Mouse (Mus musculus): ENCODE measurements around the gene Aatf.

GRCm38 (mm10) chr11:84425736-84426632, 87.3 kb downstream of the Aatf start:
- TF ChIP-seq POLR2A (IDR thresholded peaks at IDR 0.05; ENCODE audit: low read depth, low read length) (no peak), CTCF (IDR thresholded peaks at IDR 0.05; ENCODE audit: borderline replicate concordance, insufficient read depth, low read length) (no peak)
